Mouse (Mus musculus) heart, adult 2 months (tissue): Measurements from ENCODE around the gene Spata16. TPM values are rescaled to one million over a fixed set of nuclear protein-coding genes. Genes with fewer than 3 reads are reported as not detected.

Source experiments
- DNase-seq, 2 experiments: peaks; one replicate each; pipeline ENCODE4 v3.0.0; 2021
- H3K27ac ChIP-seq: fragments of 200-600 bp; 2 replicates; pipeline ENCODE4 v1.8.1; 2022
- H3K27me3 ChIP-seq: fragments of 200-500 bp; 2 replicates; pipeline ENCODE4 v1.6.1; 2012; ENCODE audit warnings: mild to moderate bottlenecking, low read length, inconsistent platforms, mixed read lengths; ENCODE audit not compliant: control insufficient read depth, insufficient read depth
- H3K36me3 ChIP-seq: fragments of 200-500 bp; 2 replicates; pipeline ENCODE4 v1.6.1; 2012; ENCODE audit warnings: low read length, inconsistent platforms; ENCODE audit not compliant: control insufficient read depth, insufficient read depth
- H3K4me1 ChIP-seq: fragments of 200-500 bp; 2 replicates; pipeline ENCODE4 v1.6.1; 2011; ENCODE audit warnings: low read length; ENCODE audit not compliant: control insufficient read depth, insufficient read depth
- H3K4me3 ChIP-seq: fragments of 200-600 bp; 2 replicates; pipeline ENCODE4 v1.8.1; 2022
- H3K79me2 ChIP-seq: fragments of 200-500 bp; replicated peaks from 2 replicates; pipeline ENCODE4 v1.6.1; 2012; ENCODE audit warnings: mild to moderate bottlenecking, inconsistent platforms, low read length, moderate library complexity, mixed read lengths; ENCODE audit not compliant: control insufficient read depth, insufficient read depth
- H3K9ac ChIP-seq: fragments of 200-500 bp; 2 replicates; pipeline ENCODE4 v1.6.1; 2012; ENCODE audit warnings: low read depth, mild to moderate bottlenecking, control low read depth, inconsistent platforms, low read length, mixed read lengths
- CTCF ChIP-seq: fragments of 200-600 bp; IDR thresholded peaks from 2 replicates; pipeline ENCODE4 v1.8.1; 2022; ENCODE audit warnings: antibody characterized with exemption, mild to moderate bottlenecking, moderate library complexity
- EP300 ChIP-seq: fragments of 200-500 bp; IDR thresholded peaks from 2 replicates; pipeline ENCODE4 v1.6.1; 2011; ENCODE audit warnings: low read depth, low read length, control low read depth; ENCODE audit not compliant: insufficient read depth
- POLR2A ChIP-seq: fragments of 200-500 bp; IDR thresholded peaks from 2 replicates; pipeline ENCODE4 v1.6.1; 2011; ENCODE audit warnings: mild to moderate bottlenecking, low read depth, low read length, control low read depth; ENCODE audit not compliant: insufficient read depth
- WGBS: fragments of 180-500 bp; shearing (Covaris S2); methylation state at CpG from one replicate; pipeline ENCODE4 v1.1.7; 2018; 5-methylcytosine and 5-hydroxymethylcytosine counted together
- intact Hi-C: fragments of 180-260 bp; cut with DNase I; formaldehyde crosslinking; loops from one replicate; pipeline ENCODE4 v1.15.1; 2025
- microRNA-seq, 2 experiments: library from miRNA; unstranded; fragments of <30 nt; microRNA quantifications; one replicate each; pipeline ENCODE4 v1.2.0; 2021
- polyA plus RNA-seq: library from polyadenylated mRNA; depleted of rRNA; stranded (reverse); fragments of >200 nt; gene quantifications from 2 replicates; pipeline ENCODE4 v1.2.3, GENCODE M21; 2012
- total RNA-seq, 2 experiments: library from RNA; stranded (reverse); gene quantifications; 2 replicates each; pipeline ENCODE4 v1.2.3; 2021

Gene Spata16
- total and polyA plus RNA-seq, 3 experiments: not detected

GRCm38 (mm10) chr3:27027957-27028356, 390.5 kb downstream of the Spata16 start:
- no peak for DNase-seq
- Histone ChIP-seq H3K9ac (no peak overlapping the region), H3K4me3 (no peak overlapping the region), H3K27ac (no peak overlapping the region), H3K36me3 (no peaks in the 10 kb centered on the region), H3K79me2 (no peaks in the 10 kb centered on the region), H3K4me1 (no peaks in the 10 kb centered on the region), H3K27me3 (no peaks in the 10 kb centered on the region)
- intact Hi-C loops: no loop called here
- WGBS: 77% methylated on average over 3 of the region's 3 CpGs
- TF ChIP-seq EP300 (no peak), CTCF (no peak), POLR2A (no peak)

- no peaks in the 10 kb centered on the region for H3K27me3 ChIP-seq
- H3K27ac ChIP-seq: no peak overlapping the region
- TF ChIP-seq CTCF (no peak), EP300 (no peak), POLR2A (no peak)
Observed at GRCm38 (mm10) chr3:27028526-27028925, 391.1 kb downstream of the Spata16 start.

GRCm38 (mm10) chr3:27030067-27030857, 392.8 kb downstream of the Spata16 start:
- intact Hi-C loops: no loop called here
- 75% methylated on average over 8 of the region's 8 CpGs for WGBS
- TF ChIP-seq EP300 (no peak), POLR2A (no peak), CTCF (no peak)

More at GRCm38 (mm10) chr3:27028526-27028925, 391.1 kb downstream of the Spata16 start:
- Histone ChIP-seq H3K36me3 (no peaks in the 10 kb centered on the region), H3K79me2 (no peaks in the 10 kb centered on the region), H3K9ac (no peak overlapping the region), H3K4me1 (no peaks in the 10 kb centered on the region), H3K4me3 (no peak overlapping the region)
- intact Hi-C loops: no loop called here
- DNase-seq: no peak

More at GRCm38 (mm10) chr3:27030067-27030857, 392.8 kb downstream of the Spata16 start:
- DNase-seq: no peak
- Histone ChIP-seq H3K9ac (no peak overlapping the region), H3K36me3 (no peaks in the 10 kb centered on the region), H3K79me2 (no peaks in the 10 kb centered on the region), H3K4me1 (no peaks in the 10 kb centered on the region), H3K4me3 (no peak overlapping the region), H3K27ac (no peak overlapping the region), H3K27me3 (no peaks in the 10 kb centered on the region)

Small RNA genes within 50 kb of the gene (microRNA-seq; reads per million reads assigned to microRNA genes)
- gene Gm25773 (0 reads per million in 2 experiments), gene Gm44464 (0 reads per million in 2 experiments)
